In genomic region chr5:16922473-16922872, GRCm38 (mm10) we compare ENCODE assay signal across 28 mouse cellular contexts.
"Had no signal": no experiment of that assay in that cellular context is flagged by ENCODE, and none has a peak within 500 bp of the region (broad histone marks: within the 10 kb centered on the region; RNA-seq: fewer than 3 reads in every experiment).

No protein-coding gene starts in this region.

- H3K9me3 ChIP-seq: embryonic facial prominence, embryonic 10.5 days; embryonic facial prominence, embryonic 12.5 days; embryonic facial prominence, embryonic 13.5 days; embryonic facial prominence, embryonic 15.5 days; forebrain, embryonic 10.5 days; forebrain, embryonic 12.5 days; forebrain, embryonic 13.5 days; forebrain, embryonic 15.5 days had no signal

- H3K27ac ChIP-seq: embryonic facial prominence, embryonic 10.5 days; embryonic facial prominence, embryonic 12.5 days; embryonic facial prominence, embryonic 13.5 days; embryonic facial prominence, embryonic 15.5 days; forebrain, embryonic 10.5 days; forebrain, embryonic 12.5 days; forebrain, embryonic 13.5 days; forebrain, embryonic 15.5 days; gastrocnemius, adult 2 months; heart, adult 2 months had no signal

- H3K36me3 ChIP-seq: embryonic facial prominence, embryonic 10.5 days; embryonic facial prominence, embryonic 12.5 days; embryonic facial prominence, embryonic 13.5 days; embryonic facial prominence, embryonic 15.5 days; forebrain, embryonic 10.5 days; forebrain, embryonic 12.5 days; forebrain, embryonic 15.5 days had no signal

- H3K27me3 ChIP-seq: embryonic facial prominence, embryonic 12.5 days; embryonic facial prominence, embryonic 13.5 days; embryonic facial prominence, embryonic 15.5 days; forebrain, embryonic 12.5 days; forebrain, embryonic 13.5 days; forebrain, embryonic 15.5 days had no signal

- DNase-seq: cerebellum, adult 8-10 months; cerebellum, adult 9-10 months; cerebellum, adult 9-11 months; cerebellum, postnatal 10 days; cerebellum, postnatal 14 days; cerebellum, postnatal 25 days; cerebellum, postnatal 36 days; embryo, embryonic 11 days; forebrain, postnatal 0 days; gastrocnemius, adult 2 months; gastrocnemius, postnatal 10 days; gastrocnemius, postnatal 14 days; gastrocnemius, postnatal 25 days; gastrocnemius, postnatal 36 days; heart, adult 11 months; heart, adult 18-20 months; heart, adult 2 months had no signal

- H3K4me1 ChIP-seq: embryonic facial prominence, embryonic 10.5 days; embryonic facial prominence, embryonic 12.5 days; embryonic facial prominence, embryonic 13.5 days; embryonic facial prominence, embryonic 15.5 days; forebrain, embryonic 10.5 days; forebrain, embryonic 12.5 days; forebrain, embryonic 13.5 days; forebrain, embryonic 15.5 days had no signal

- H3K4me2 ChIP-seq: embryonic facial prominence, embryonic 12.5 days; embryonic facial prominence, embryonic 13.5 days; embryonic facial prominence, embryonic 15.5 days; forebrain, embryonic 12.5 days; forebrain, embryonic 13.5 days; forebrain, embryonic 15.5 days had no signal

- ATAC-seq: forebrain, embryonic 13.5 days; forebrain, embryonic 14.5 days; forebrain, embryonic 15.5 days; forebrain, embryonic 16.5 days; forebrain, postnatal 0 days had no signal

- H3K4me3 ChIP-seq: embryonic facial prominence, embryonic 10.5 days; embryonic facial prominence, embryonic 12.5 days; embryonic facial prominence, embryonic 13.5 days; embryonic facial prominence, embryonic 15.5 days; erythroblast, embryonic 14.5 days; forebrain, embryonic 10.5 days; forebrain, embryonic 12.5 days; forebrain, embryonic 13.5 days; forebrain, embryonic 15.5 days; gastrocnemius, adult 2 months; heart, adult 2 months had no signal

- H3K9ac ChIP-seq: embryonic facial prominence, embryonic 12.5 days; embryonic facial prominence, embryonic 13.5 days; embryonic facial prominence, embryonic 15.5 days; forebrain, embryonic 12.5 days; forebrain, embryonic 13.5 days; forebrain, embryonic 15.5 days; forebrain, postnatal 0 days had no signal
